Mouse (Mus musculus) stomach, postnatal 0 days (tissue): Measurements from ENCODE around the gene C1qtnf7. TPM values are rescaled to one million over a fixed set of nuclear protein-coding genes. Genes with fewer than 3 reads are reported as not detected.

Experiments used
- ATAC-seq: fragments of 200-750 bp; cut with Nextera tagmentation; 2 replicates; pipeline ENCODE4 v1.8.0; 2017; ENCODE audit not compliant: low FRiP score, low TSS enrichment
- DNase-seq: peaks from one replicate; pipeline ENCODE4 v3.0.0-alpha.2; 2016; ENCODE audit warnings: low spot score
- H3K27ac ChIP-seq: fragments of 300-500 bp; sonication (generic); replicated peaks from 2 replicates; pipeline ENCODE4 v1.5.1; 2014; ENCODE audit warnings: mild to moderate bottlenecking, control low read depth
- H3K27me3 ChIP-seq: fragments of 300-500 bp; sonication (generic); 2 replicates; pipeline ENCODE4 v1.6.1; 2014; ENCODE audit warnings: low read length; ENCODE audit not compliant: control insufficient read depth, insufficient read depth
- H3K36me3 ChIP-seq: fragments of 300-500 bp; sonication (generic); 2 replicates; pipeline ENCODE4 v1.6.1; 2014; ENCODE audit warnings: low read length, mixed read lengths; ENCODE audit not compliant: control insufficient read depth, insufficient read depth
- H3K4me1 ChIP-seq: fragments of 300-500 bp; sonication (generic); replicated peaks from 2 replicates; pipeline ENCODE4 v1.6.1; 2014; ENCODE audit warnings: antibody characterized with exemption; ENCODE audit not compliant: control insufficient read depth, insufficient read depth
- H3K4me2 ChIP-seq: fragments of 300-500 bp; sonication (generic); replicated peaks from 2 replicates; pipeline ENCODE4 v1.6.1; 2014; ENCODE audit warnings: low read depth, mild to moderate bottlenecking, control low read depth, moderate library complexity
- H3K4me3 ChIP-seq: fragments of 300-500 bp; sonication (generic); 2 replicates; pipeline ENCODE4 v1.5.1; 2014; ENCODE audit warnings: low read depth, low read length, control low read depth
- H3K9ac ChIP-seq: fragments of 300-500 bp; sonication (generic); 2 replicates; pipeline ENCODE4 v1.6.1; 2014; ENCODE audit warnings: mild to moderate bottlenecking, low read length, control low read depth, mixed read lengths
- H3K9me3 ChIP-seq: fragments of 300-500 bp; sonication (generic); 2 replicates; pipeline ENCODE4 v1.6.1; 2016; ENCODE audit warnings: low read length; ENCODE audit not compliant: control insufficient read depth
- CTCF ChIP-seq: IDR thresholded peaks from 2 replicates; pipeline ENCODE4 v1.5.1; 2016; ENCODE audit warnings: antibody characterized with exemption, low read depth, mild to moderate bottlenecking, moderate library complexity
- EP300 ChIP-seq: optimal IDR thresholded peaks from 2 replicates; pipeline ENCODE3; 2016; ENCODE audit warnings: antibody characterized with exemption
- WGBS: fragments of 180-500 bp; shearing (Covaris S2); extraction: QIAGEN DNeasy Blood & Tissue Kit; methylation state at CpG from one replicate; pipeline ENCODE4 v1.1.7; 2014; 5-methylcytosine and 5-hydroxymethylcytosine counted together
- polyA plus RNA-seq: library from polyadenylated mRNA; unstranded; fragments of >200 nt; fragmentation: Nextera tagmentation; extraction: Ambion mirVana; gene quantifications from 2 replicates; pipeline ENCODE4 v1.2.1, GENCODE M21; 2015

Gene C1qtnf7
- polyA plus RNA-seq, 1 experiment from 2014 or later: 20.4 TPM

GRCm38 (mm10) chr5:43602518-43602917 lies 87.2 kb downstream of the C1qtnf7 start:
- Histone ChIP-seq H3K27ac (no peak overlapping the region), H3K9ac (no peak overlapping the region), H3K4me1 (0 out of 2 replicates have a peak, but pooled peaks cover 2% of the 10 kb centered on the region), H3K4me3 (no peak overlapping the region), H3K36me3 (no peaks in the 10 kb centered on the region), H3K27me3 (no peaks in the 10 kb centered on the region), H3K9me3 (no peaks in the 10 kb centered on the region), H3K4me2 (no peak overlapping the region)
- 82% methylated on average over 3 of the region's 3 CpGs for WGBS
- TF ChIP-seq CTCF (no peak), EP300 (no peak)
- DNase-seq (no peak), ATAC-seq (no peak)

- DNase-seq (no peak), ATAC-seq (no peak)
- H3K4me3 ChIP-seq: no peak overlapping the region
- WGBS: 80% methylated on average over 3 of the region's 3 CpGs
- H3K4me1 ChIP-seq: 0 out of 2 replicates have a peak, but pooled peaks cover 2% of the 10 kb centered on the region
- H3K27ac ChIP-seq: no peak overlapping the region
- TF ChIP-seq CTCF: no peak
- TF ChIP-seq EP300: no peak
- H3K36me3 ChIP-seq: no peaks in the 10 kb centered on the region
- no peaks in the 10 kb centered on the region for H3K9me3 ChIP-seq
- H3K9ac ChIP-seq: no peak overlapping the region
- H3K27me3 ChIP-seq: no peaks in the 10 kb centered on the region
- H3K4me2 ChIP-seq: no peak overlapping the region
These were observed 88.2 kb downstream of the C1qtnf7 start for GRCm38 (mm10) chr5:43603559-43603958.

GRCm38 (mm10) chr5:43608073-43608472 lies 92.7 kb downstream of the C1qtnf7 start:
- Histone ChIP-seq H3K4me1 (no peaks in the 10 kb centered on the region), H3K27me3 (no peaks in the 10 kb centered on the region), H3K9ac (no peak overlapping the region), H3K27ac (no peak overlapping the region), H3K36me3 (no peaks in the 10 kb centered on the region), H3K9me3 (no peaks in the 10 kb centered on the region), H3K4me2 (no peak overlapping the region), H3K4me3 (no peak overlapping the region)
- WGBS: 82% methylated on average over 3 of the region's 3 CpGs
- DNase-seq (no peak), ATAC-seq (no peak)
- TF ChIP-seq CTCF (no peak), EP300 (no peak)

- DNase-seq (no peak), ATAC-seq (no peak)
- Histone ChIP-seq H3K27me3 (no peaks in the 10 kb centered on the region), H3K36me3 (no peaks in the 10 kb centered on the region), H3K4me3 (no peak overlapping the region), H3K9me3 (no peaks in the 10 kb centered on the region), H3K9ac (no peak overlapping the region), H3K4me1 (no peaks in the 10 kb centered on the region), H3K4me2 (no peak overlapping the region), H3K27ac (no peak overlapping the region)
- WGBS: 61% methylated on average over 1 of the region's 1 CpGs
- no peak for TF ChIP-seq EP300
- no peak for TF ChIP-seq CTCF
These were observed 94.4 kb downstream of the C1qtnf7 start for GRCm38 (mm10) chr5:43609760-43610159.

GRCm38 (mm10) chr5:43621575-43622299 lies 106.4 kb downstream of the C1qtnf7 start:
- Histone ChIP-seq H3K36me3 (no peaks in the 10 kb centered on the region), H3K4me1 (no peaks in the 10 kb centered on the region), H3K9me3 (no peaks in the 10 kb centered on the region), H3K4me2 (no peak overlapping the region), H3K27me3 (no peaks in the 10 kb centered on the region), H3K27ac (no peak overlapping the region), H3K4me3 (no peak overlapping the region), H3K9ac (no peak overlapping the region)
- WGBS: 69% methylated on average over 7 of the region's 7 CpGs
- TF ChIP-seq CTCF (peak; percentile 54), EP300 (no peak)
- no peak for DNase-seq
- ATAC-seq: no peak

GRCm38 (mm10) chr5:43625407-43625806 lies 110.1 kb downstream of the C1qtnf7 start:
- ATAC-seq (no peak), DNase-seq (no peak)
- no peaks in the 10 kb centered on the region for H3K4me1 ChIP-seq
- no peak overlapping the region for H3K4me2 ChIP-seq
- H3K9ac ChIP-seq: no peak overlapping the region
- H3K9me3 ChIP-seq: no peaks in the 10 kb centered on the region
- no peak for TF ChIP-seq CTCF
- no peak for TF ChIP-seq EP300
- H3K4me3 ChIP-seq: no peak overlapping the region
- H3K27ac ChIP-seq: no peak overlapping the region
- no peaks in the 10 kb centered on the region for H3K27me3 ChIP-seq
- H3K36me3 ChIP-seq: no peaks in the 10 kb centered on the region
- 76% methylated on average over 4 of the region's 4 CpGs for WGBS
